Mouse (Mus musculus) CH12.LX (cell line): Measurements from ENCODE around the gene Slc1a1.

Source experiments
- CTCF ChIP-seq, 2 experiments: IDR thresholded peaks in 1 of 2; conservative IDR thresholded peaks in 1 of 2; 2 replicates each; pipeline ENCODE4 v1.5.1; 2011 to 2012; ENCODE audit warnings: low read depth in 2 of 2, low read length in 2 of 2, improper control_type of control experiment in 1 of 2, inconsistent platforms in 1 of 2, mild to moderate bottlenecking in 1 of 2, moderate library complexity in 1 of 2
- EP300 ChIP-seq: IDR thresholded peaks from 2 replicates; pipeline ENCODE4 v1.6.1; 2011; ENCODE audit warnings: low read length, improper control_type of control experiment
- KAT2A ChIP-seq: IDR thresholded peaks from 2 replicates; pipeline ENCODE4 v1.6.1; 2012; ENCODE audit warnings: low read length, improper control_type of control experiment, inconsistent platforms; ENCODE audit not compliant: insufficient replicate concordance
- MXI1 ChIP-seq: IDR thresholded peaks from 2 replicates; pipeline ENCODE4 v1.6.1; 2011; ENCODE audit warnings: mild to moderate bottlenecking, low read depth, low read length, improper control_type of control experiment
- POLR2A ChIP-seq: IDR thresholded peaks from 2 replicates; pipeline ENCODE4 v1.6.1; 2011; ENCODE audit warnings: low read depth, mild to moderate bottlenecking, improper control_type of control experiment, low read length
- TCF12 ChIP-seq: IDR thresholded peaks from 2 replicates; pipeline ENCODE4 v1.6.1; 2014; ENCODE audit warnings: low read depth, mild to moderate bottlenecking, inconsistent platforms, low read length, improper control_type of control experiment

DNA sequence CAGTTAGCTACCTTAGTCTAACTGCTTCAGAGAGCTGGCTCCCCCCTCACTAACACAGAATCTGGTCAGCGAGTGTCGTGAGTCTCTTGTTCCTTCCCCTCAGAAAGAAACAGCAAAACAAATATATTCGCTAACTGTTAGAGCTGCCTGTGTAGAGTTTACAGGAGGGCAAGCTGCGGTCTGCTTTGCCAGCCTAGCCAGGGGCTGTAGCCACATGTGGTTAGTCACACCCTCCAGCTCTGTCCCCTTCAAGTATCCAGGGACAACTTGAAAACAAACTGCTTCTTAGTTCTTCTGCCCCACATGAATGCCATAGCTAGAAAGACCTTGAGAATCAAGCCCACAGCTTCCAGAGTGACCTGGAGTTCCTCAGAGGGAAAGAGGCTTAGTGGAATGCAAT lies 106.4 kb downstream of the Slc1a1 start:
- TF ChIP-seq CTCF (conservative IDR thresholded peaks at IDR 0.05 in 1 of 2, IDR thresholded peaks at IDR 0.05 in 1 of 2; ENCODE audit: low read depth in 2 of 2, low read length in 2 of 2): no peak
- no peak for TF ChIP-seq EP300
- no peak for TF ChIP-seq KAT2A
- TF ChIP-seq MXI1: no peak
- TF ChIP-seq POLR2A: no peak
- TF ChIP-seq TCF12: no peak
